Mouse (Mus musculus) midbrain, embryonic 12.5 days (tissue): ENCODE measurements around the gene Klhdc7a. TPM values are rescaled to one million over a fixed set of nuclear protein-coding genes. Genes with fewer than 3 reads are reported as not detected.

Source experiments
- ATAC-seq: fragments of 200-750 bp; cut with Nextera tagmentation; 2 replicates; pipeline ENCODE4 v1.8.0; 2017; ENCODE audit warnings: low read depth, moderate TSS enrichment, moderate library complexity; ENCODE audit not compliant: low FRiP score
- H3K27ac ChIP-seq: fragments of 300-500 bp; sonication (generic); replicated peaks from 2 replicates; pipeline ENCODE4 v1.5.1; 2016; ENCODE audit warnings: mild to moderate bottlenecking
- H3K27me3 ChIP-seq: fragments of 300-500 bp; sonication (generic); 2 replicates; pipeline ENCODE4 v1.6.1; 2016; ENCODE audit warnings: mild to moderate bottlenecking
- H3K36me3 ChIP-seq: fragments of 300-500 bp; sonication (generic); 2 replicates; pipeline ENCODE4 v1.6.1; 2016
- H3K4me1 ChIP-seq: fragments of 300-500 bp; sonication (generic); 2 replicates; pipeline ENCODE4 v1.6.1; 2016
- H3K4me2 ChIP-seq: fragments of 300-500 bp; sonication (generic); replicated peaks from 2 replicates; pipeline ENCODE4 v1.6.1; 2016; ENCODE audit warnings: mild to moderate bottlenecking, moderate library complexity
- H3K4me3 ChIP-seq: fragments of 300-500 bp; sonication (generic); 2 replicates; pipeline ENCODE4 v1.5.1; 2016; ENCODE audit warnings: mild to moderate bottlenecking
- H3K9ac ChIP-seq: fragments of 300-500 bp; sonication (generic); replicated peaks from 2 replicates; pipeline ENCODE4 v1.6.1; 2016; ENCODE audit warnings: mild to moderate bottlenecking, moderate library complexity
- H3K9me3 ChIP-seq: fragments of 300-500 bp; sonication (generic); 2 replicates; pipeline ENCODE4 v1.6.1; 2016; ENCODE audit warnings: mild to moderate bottlenecking
- WGBS: fragments of 180-500 bp; shearing (Covaris S2); methylation state at CpG from one replicate; pipeline ENCODE4 v1.1.7; 2016; 5-methylcytosine and 5-hydroxymethylcytosine counted together
- polyA plus RNA-seq: library from polyadenylated mRNA; unstranded; fragments of >200 nt; fragmentation: Nextera tagmentation; extraction: Ambion mirVana; gene quantifications from 2 replicates; pipeline ENCODE4 v1.2.1, GENCODE M21; 2016

The Klhdc7a gene
- polyA plus RNA-seq, 1 experiment from 2014 or later, result 0.28 TPM

GRCm38 (mm10) chr4:139960086-139960713 lies 7.6 kb downstream of the Klhdc7a start:
- H3K27me3 ChIP-seq, result 0 out of 2 replicates have a peak, but pooled peaks cover under 1% of the 10 kb centered on the region
- ATAC-seq, result no peak
- no peaks in the 10 kb centered on the region for H3K36me3 ChIP-seq
- no peaks in the 10 kb centered on the region for H3K9me3 ChIP-seq
- H3K9ac ChIP-seq, result no peak overlapping the region
- H3K4me1 ChIP-seq, result 0 out of 2 replicates have a peak, but pooled peaks cover 5% of the 10 kb centered on the region
- H3K4me2 ChIP-seq, result no peak overlapping the region
- no peak overlapping the region for H3K4me3 ChIP-seq
- H3K27ac ChIP-seq, result 0 out of 2 replicates have a peak overlapping the region, but pooled peaks have one; percentile 39
- WGBS, result 78% methylated on average over 12 of the region's 12 CpGs

- H3K27me3 ChIP-seq, result no peaks in the 10 kb centered on the region
- H3K4me1 ChIP-seq, result 0 out of 2 replicates have a peak, but pooled peaks cover 5% of the 10 kb centered on the region
- no peaks in the 10 kb centered on the region for H3K36me3 ChIP-seq
- 97% methylated on average over 3 of the region's 3 CpGs for WGBS
- no peaks in the 10 kb centered on the region for H3K9me3 ChIP-seq
- H3K4me3 ChIP-seq, result no peak overlapping the region
- ATAC-seq, result no peak
- no peak overlapping the region for H3K27ac ChIP-seq
- H3K4me2 ChIP-seq, result no peak overlapping the region
- no peak overlapping the region for H3K9ac ChIP-seq
These were observed 8.6 kb downstream of the Klhdc7a start for GRCm38 (mm10) chr4:139959188-139959587.

- Histone ChIP-seq H3K27me3 (no peaks in the 10 kb centered on the region; the same call in 1 of the 2 replicates), H3K27ac (no peak overlapping the region), H3K4me1 (peaks cover 18% of the 10 kb centered on the region), H3K4me2 (peak overlapping the region; percentile 54), H3K9ac (no peak overlapping the region), H3K4me3 (no peak overlapping the region), H3K9me3 (no peaks in the 10 kb centered on the region), H3K36me3 (no peaks in the 10 kb centered on the region)
- 63% methylated on average over 5 of the region's 7 CpGs for WGBS
- ATAC-seq, result peak; percentile 12; the same call in 1 of the 2 replicates
These were observed 16.8 kb downstream of the Klhdc7a start for GRCm38 (mm10) chr4:139950876-139951485.

GRCm38 (mm10) chr4:139950431-139950848 lies 17.4 kb downstream of the Klhdc7a start:
- Histone ChIP-seq H3K9ac (no peak overlapping the region), H3K4me2 (peak overlapping the region; percentile 54), H3K27ac (no peak overlapping the region; the same call in 1 of the 2 replicates), H3K4me1 (peaks cover 18% of the 10 kb centered on the region), H3K9me3 (no peaks in the 10 kb centered on the region), H3K27me3 (no peaks in the 10 kb centered on the region; the same call in 1 of the 2 replicates), H3K36me3 (no peaks in the 10 kb centered on the region), H3K4me3 (peak overlapping the region; percentile 22)
- 2% methylated on average over 19 of the region's 20 CpGs for WGBS
- ATAC-seq, result peak; percentile 34; the same call in 1 of the 2 replicates

GRCm38 (mm10) chr4:139948591-139948990 lies 19.2 kb downstream of the Klhdc7a start:
- Histone ChIP-seq H3K4me3 (no peak overlapping the region), H3K4me2 (no peak overlapping the region), H3K9me3 (no peaks in the 10 kb centered on the region), H3K9ac (no peak overlapping the region), H3K27me3 (no peaks in the 10 kb centered on the region; the same call in 1 of the 2 replicates), H3K27ac (no peak overlapping the region), H3K36me3 (no peaks in the 10 kb centered on the region), H3K4me1 (peaks cover 18% of the 10 kb centered on the region)
- no peak for ATAC-seq
- WGBS, result 40% methylated on average over 7 of the region's 7 CpGs

- no peak for ATAC-seq
- Histone ChIP-seq H3K27me3 (no peaks in the 10 kb centered on the region; the same call in 1 of the 2 replicates), H3K4me3 (no peak overlapping the region), H3K36me3 (no peaks in the 10 kb centered on the region), H3K4me2 (no peak overlapping the region), H3K27ac (no peak overlapping the region), H3K4me1 (peaks cover 18% of the 10 kb centered on the region), H3K9me3 (no peaks in the 10 kb centered on the region), H3K9ac (no peak overlapping the region)
- WGBS, result 88% methylated on average over 2 of the region's 2 CpGs
These were observed 20.5 kb downstream of the Klhdc7a start for GRCm38 (mm10) chr4:139947341-139947740.

- H3K27ac ChIP-seq, result no peak overlapping the region
- WGBS, result 80% methylated on average over 2 of the region's 2 CpGs
- no peaks in the 10 kb centered on the region for H3K4me1 ChIP-seq
- no peaks in the 10 kb centered on the region for H3K36me3 ChIP-seq
- no peaks in the 10 kb centered on the region for H3K27me3 ChIP-seq
- H3K9ac ChIP-seq, result no peak overlapping the region
- no peak overlapping the region for H3K4me3 ChIP-seq
- no peak overlapping the region for H3K4me2 ChIP-seq
- no peaks in the 10 kb centered on the region for H3K9me3 ChIP-seq
- no peak for ATAC-seq
These were observed 26.0 kb downstream of the Klhdc7a start for GRCm38 (mm10) chr4:139941831-139942230.

GRCm38 (mm10) chr4:139935557-139935956 lies 32.3 kb downstream of the Klhdc7a start:
- Histone ChIP-seq H3K4me3 (no peak overlapping the region), H3K9ac (no peak overlapping the region), H3K36me3 (no peaks in the 10 kb centered on the region), H3K4me1 (peaks cover 15% of the 10 kb centered on the region), H3K9me3 (no peaks in the 10 kb centered on the region), H3K4me2 (no peak overlapping the region), H3K27ac (no peak overlapping the region), H3K27me3 (0 out of 2 replicates have a peak, but pooled peaks cover 6% of the 10 kb centered on the region)
- WGBS, result 82% methylated on average over 3 of the region's 3 CpGs
- no peak for ATAC-seq

GRCm38 (mm10) chr4:139932970-139933801 lies 34.6 kb downstream of the Klhdc7a start:
- Histone ChIP-seq H3K27ac (no peak overlapping the region), H3K9me3 (no peaks in the 10 kb centered on the region), H3K4me3 (no peak overlapping the region), H3K27me3 (peaks cover 27% of the 10 kb centered on the region), H3K9ac (no peak overlapping the region), H3K4me1 (peaks cover 15% of the 10 kb centered on the region), H3K4me2 (no peak overlapping the region), H3K36me3 (no peaks in the 10 kb centered on the region)
- 82% methylated on average over 18 of the region's 18 CpGs for WGBS
- no peak for ATAC-seq

GRCm38 (mm10) chr4:139931790-139932510 lies 35.9 kb downstream of the Klhdc7a start:
- no peaks in the 10 kb centered on the region for H3K36me3 ChIP-seq
- H3K27ac ChIP-seq, result peak overlapping the region; percentile 20; the same call in 1 of the 2 replicates
- H3K27me3 ChIP-seq, result peaks cover 34% of the 10 kb centered on the region
- peak; percentile 47 for ATAC-seq
- 37% methylated on average over 12 of the region's 12 CpGs for WGBS
- peaks cover 18% of the 10 kb centered on the region for H3K4me1 ChIP-seq
- H3K4me2 ChIP-seq, result no peak overlapping the region
- no peaks in the 10 kb centered on the region for H3K9me3 ChIP-seq
- no peak overlapping the region for H3K4me3 ChIP-seq
- H3K9ac ChIP-seq, result no peak overlapping the region

- no peak overlapping the region for H3K27ac ChIP-seq
- no peak overlapping the region for H3K9ac ChIP-seq
- H3K4me3 ChIP-seq, result no peak overlapping the region
- H3K4me1 ChIP-seq, result peaks cover 28% of the 10 kb centered on the region
- H3K36me3 ChIP-seq, result no peaks in the 10 kb centered on the region
- H3K27me3 ChIP-seq, result peaks cover 39% of the 10 kb centered on the region
- WGBS, result 60% methylated on average over 7 of the region's 7 CpGs
- ATAC-seq, result no peak
- no peaks in the 10 kb centered on the region for H3K9me3 ChIP-seq
- no peak overlapping the region for H3K4me2 ChIP-seq
These were observed 36.9 kb downstream of the Klhdc7a start for GRCm38 (mm10) chr4:139930885-139931284.
